Mouse (Mus musculus) spleen, embryonic (tissue): ENCODE measurements around the gene Slpi.
"Not testable (repeated sequence)": the region's sequence is repeated elsewhere in the genome, so short reads cannot be mapped to it uniquely, and the experiment has no call there.

Experiments
- CTCF ChIA-PET: fragments of 350-600 bp; sonication (Branson Sonifier 250); formaldehyde crosslinking; loops from one replicate; lab custom pipeline; 2022; lab: Charles Lee

Slpi gene

DNA sequence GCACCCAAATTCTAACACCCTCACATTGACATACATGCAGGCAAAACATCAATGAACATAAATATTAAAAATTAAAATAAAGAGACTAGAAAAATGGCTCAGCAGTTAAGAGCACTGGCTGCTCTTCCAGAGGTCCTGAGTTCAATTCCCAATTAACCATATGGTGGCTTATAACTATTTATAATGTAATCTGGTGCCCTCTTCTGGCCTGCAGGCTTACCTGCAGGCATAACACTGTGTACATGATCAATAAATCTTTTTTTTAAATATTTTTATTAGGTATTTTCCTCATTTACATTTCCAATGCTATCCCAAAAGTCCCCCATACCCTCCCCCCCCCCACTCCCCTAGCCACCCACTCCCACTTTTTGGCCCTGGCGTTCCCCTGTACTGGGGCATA, 45.2 kb downstream of the Slpi start:
- CTCF ChIA-PET, result interaction anchor here (0.6 kb wide), 2 partner anchors 30 to 142 kb away, joined by 6 to 9 read pairs; partner anchors contain the start of gene Dbndd2

DNA sequence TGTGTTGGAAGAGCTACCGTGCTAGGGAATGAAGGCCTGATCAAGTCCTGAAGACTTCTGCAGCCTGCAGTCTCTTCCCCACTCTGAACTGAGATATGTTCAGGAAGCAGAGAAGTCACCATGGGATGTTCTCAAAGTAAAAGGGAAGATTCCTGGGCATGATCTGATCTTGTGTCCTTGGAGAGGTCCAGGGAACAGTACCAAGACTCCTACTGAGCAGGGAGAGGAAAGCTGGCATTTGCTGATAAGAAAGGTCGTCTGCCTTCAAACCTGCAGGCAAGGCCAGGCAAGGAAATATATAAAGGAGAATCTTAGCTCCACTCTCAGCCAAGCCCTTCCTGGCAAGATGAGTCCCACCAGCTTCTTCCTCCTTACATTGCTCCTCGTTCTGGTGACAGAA, 56.5 kb downstream of the Slpi start, which contains the start of gene Svs5:
Svs5 (plus strand) TSS at position 301 of the 400 bp plus-strand sequence.
- CTCF ChIA-PET, result not testable (repeated sequence)

DNA sequence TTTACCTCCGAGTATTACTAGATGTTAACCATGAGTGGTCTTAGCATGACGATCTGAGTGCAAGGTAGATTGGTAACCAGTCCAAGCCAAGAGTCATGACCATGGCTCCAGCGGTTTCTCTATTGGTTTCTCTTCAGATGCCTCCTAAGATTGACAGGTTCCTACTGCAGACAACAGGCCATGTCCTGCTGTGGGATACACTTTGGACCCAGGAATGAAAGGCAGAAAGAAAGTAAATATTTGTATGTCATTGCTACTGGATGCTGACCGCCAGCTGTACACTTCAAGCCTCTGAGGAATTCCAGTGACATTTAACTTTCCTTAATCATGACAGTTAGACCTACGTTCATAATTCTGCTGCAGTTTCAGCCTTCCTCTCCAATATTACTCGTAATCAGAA, 67.9 kb downstream of the Slpi start:
- CTCF ChIA-PET, result no interaction called here

DNA sequence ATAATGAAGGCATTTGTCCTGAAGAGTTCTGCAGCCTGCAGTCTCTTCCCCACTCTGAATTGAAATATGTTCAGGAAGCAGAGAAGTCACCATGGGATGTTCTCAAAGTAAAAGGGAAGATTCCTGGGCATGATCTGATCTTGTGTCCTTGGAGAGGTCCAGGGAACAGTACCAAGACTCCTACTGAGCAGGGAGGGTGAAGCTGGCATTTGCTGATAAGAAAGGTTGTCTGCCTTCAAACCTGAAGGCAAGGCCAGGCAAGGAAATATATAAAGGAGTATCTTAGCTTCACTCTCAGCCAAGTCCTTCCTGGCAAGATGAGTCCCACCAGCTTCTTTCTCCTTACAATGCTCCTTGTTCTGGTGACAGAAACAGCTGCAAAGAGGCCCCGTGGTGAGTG, 72.4 kb downstream of the Slpi start, which contains the start of gene Svs6:
Svs6 (plus strand) TSS at position 301 of the 400 bp plus-strand sequence.
- CTCF ChIA-PET, result not testable (repeated sequence)

DNA sequence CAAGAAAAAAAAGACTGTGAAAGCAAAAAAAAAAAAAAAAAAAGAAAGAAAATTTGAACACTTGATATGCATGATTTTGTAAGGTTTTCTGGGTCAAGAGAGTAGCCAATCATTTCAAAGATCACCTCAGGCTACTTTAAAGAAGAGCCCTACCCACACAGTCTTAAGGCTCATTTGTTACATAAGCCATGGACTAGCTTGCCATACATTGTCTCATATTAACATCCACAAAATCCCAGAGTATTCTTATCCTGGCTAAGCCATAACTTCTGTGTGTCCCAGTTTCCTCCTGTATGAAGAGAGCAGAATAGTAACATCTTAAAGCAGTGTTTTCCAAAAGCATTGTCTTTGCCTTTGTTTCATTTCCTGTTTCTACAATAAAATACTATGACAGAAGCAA, 73.4 kb downstream of the Slpi start:
- CTCF ChIA-PET, result not testable (repeated sequence)

DNA sequence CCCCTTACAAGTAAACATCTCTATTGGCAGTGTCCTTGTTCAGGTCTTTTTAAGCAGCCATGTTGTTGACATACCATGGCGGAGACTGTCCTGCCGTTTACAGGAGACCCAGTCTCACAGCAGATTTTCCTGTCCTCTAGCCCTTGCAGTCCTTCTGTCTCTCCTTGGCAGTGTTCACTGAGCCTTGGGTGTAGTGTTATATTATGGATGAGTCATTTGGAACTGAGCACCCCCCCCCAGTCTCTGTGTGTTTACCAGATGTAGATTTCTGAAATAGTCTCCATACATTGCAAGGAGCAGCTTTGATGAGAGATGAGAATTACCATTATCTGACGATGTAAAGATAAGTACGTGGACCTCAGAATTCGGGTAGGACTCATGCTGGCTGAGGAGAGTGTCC, 76.3 kb downstream of the Slpi start:
- CTCF ChIA-PET, result no interaction called here
